Mouse (Mus musculus): ENCODE data around the gene Hif1an. TPM values are rescaled to one million over a fixed set of nuclear protein-coding genes. Genes with fewer than 3 reads are reported as not detected.

The Hif1an gene
- polyA plus RNA-seq, 1 experiment, result 20.7 TPM

DNA sequence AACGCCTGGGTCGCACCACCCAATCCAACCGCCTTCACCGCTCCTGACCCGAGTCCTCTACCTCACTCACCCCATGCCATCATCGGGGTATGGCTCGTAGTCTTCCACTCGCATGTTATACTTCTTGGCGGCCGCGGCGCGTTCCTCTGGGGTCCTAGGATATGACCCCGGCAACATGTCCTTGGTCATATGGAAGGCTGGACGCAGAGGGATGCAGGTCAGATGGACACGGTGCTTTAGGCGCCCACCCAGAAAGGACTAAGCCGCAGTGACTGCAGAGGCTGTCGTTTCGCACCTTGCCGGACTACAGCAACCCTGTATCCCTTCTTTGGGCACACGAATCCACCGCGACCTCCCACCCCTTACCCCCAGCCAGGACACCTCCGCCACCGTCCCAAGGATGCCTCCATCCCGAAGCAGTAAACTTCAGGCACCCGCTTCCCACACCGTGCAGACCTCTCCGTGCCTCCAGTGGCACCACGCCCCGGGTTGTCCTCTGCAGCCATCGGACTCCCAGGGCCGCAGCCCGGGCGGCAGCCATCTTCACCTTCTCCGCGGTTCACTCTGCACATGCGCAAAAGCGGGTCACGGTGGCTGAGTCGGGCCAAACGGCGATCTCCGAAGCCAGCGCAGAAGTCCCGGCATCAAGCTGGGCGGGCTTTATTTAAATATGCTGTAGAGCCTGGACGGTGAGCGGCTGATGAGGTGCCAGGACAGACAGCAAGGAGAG is 7.6 kb upstream of the Hif1an start, which contains the start of gene Ndufb8:
Ndufb8 (minus strand) TSS at position 580 of the 730 bp plus-strand sequence.
- H3K4me3 ChIP-seq (ENCODE audit: insufficient read depth, low read length), result peak within 1 kb of the TSS; percentile 85
- TF ChIP-seq CTCF (IDR thresholded peaks at IDR 0.05; ENCODE audit: borderline replicate concordance, insufficient read depth, low read length) (no peak), POLR2A (IDR thresholded peaks at IDR 0.05; ENCODE audit: low read depth, low read length) (peak; percentile 95)
- no peak within 1 kb of the TSS for H3K27ac ChIP-seq (ENCODE audit: insufficient read depth, low read length)
- peaks cover 2% of the 10 kb centered on the region; the same call in 1 of the 2 replicates for H3K4me1 ChIP-seq (ENCODE audit: control insufficient read depth, insufficient read depth, low read length)

DNA sequence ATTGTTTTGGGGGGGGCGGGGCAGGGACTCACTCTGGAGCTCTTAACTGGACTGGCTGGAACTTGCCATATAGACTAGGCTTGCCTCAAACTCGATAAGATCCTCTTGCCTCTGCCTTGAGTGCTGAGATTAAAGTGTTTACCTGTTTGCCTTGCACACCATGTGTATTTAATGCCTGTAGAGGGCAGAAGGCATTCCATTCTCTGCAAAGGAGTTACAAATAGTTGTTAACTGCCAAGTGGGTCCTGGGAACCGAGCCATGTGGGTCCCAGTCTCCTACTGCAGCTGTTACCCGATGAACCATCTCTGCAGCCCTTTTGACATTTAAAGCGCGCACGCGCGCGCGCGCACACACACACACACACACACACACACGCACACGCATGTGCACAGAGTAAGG is 1.4 kb downstream of the Hif1an start:
- Histone ChIP-seq H3K27ac (ENCODE audit: insufficient read depth, low read length) (no peak overlapping the region), H3K4me1 (ENCODE audit: control insufficient read depth, insufficient read depth, low read length) (peaks cover 3% of the 10 kb centered on the region; the same call in 1 of the 2 replicates), H3K4me3 (ENCODE audit: insufficient read depth, low read length) (no peak overlapping the region)
- TF ChIP-seq CTCF (IDR thresholded peaks at IDR 0.05; ENCODE audit: borderline replicate concordance, insufficient read depth, low read length) (no peak), POLR2A (IDR thresholded peaks at IDR 0.05; ENCODE audit: low read depth, low read length) (no peak)

DNA sequence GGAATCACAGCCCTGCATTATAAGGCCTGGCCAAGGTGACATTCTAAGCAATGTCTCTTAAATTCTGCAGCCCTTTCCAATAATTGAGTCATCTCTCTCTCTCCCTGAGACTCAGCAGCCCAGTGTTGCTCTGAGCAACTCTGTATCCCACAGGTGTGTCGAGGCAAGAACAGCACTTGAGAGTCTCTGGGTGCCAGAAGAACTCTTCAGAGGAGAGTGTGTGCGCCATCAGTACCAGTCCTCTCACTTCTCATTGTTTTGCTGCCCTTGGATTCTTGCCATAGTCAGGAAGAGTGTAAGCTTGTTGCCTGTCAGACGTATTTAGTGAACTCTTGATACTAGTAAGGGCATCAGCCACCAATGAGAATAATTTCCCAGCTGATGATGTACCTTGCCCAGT is 5.1 kb downstream of the Hif1an start:
- TF ChIP-seq POLR2A (IDR thresholded peaks at IDR 0.05; ENCODE audit: low read depth, low read length) (no peak), CTCF (IDR thresholded peaks at IDR 0.05; ENCODE audit: borderline replicate concordance, insufficient read depth, low read length) (no peak)
- Histone ChIP-seq H3K4me1 (ENCODE audit: control insufficient read depth, insufficient read depth, low read length) (peaks cover 3% of the 10 kb centered on the region; the same call in 1 of the 2 replicates), H3K4me3 (ENCODE audit: insufficient read depth, low read length) (no peak overlapping the region), H3K27ac (ENCODE audit: insufficient read depth, low read length) (no peak overlapping the region)

- no peaks in the 10 kb centered on the region for H3K4me1 ChIP-seq (ENCODE audit: control insufficient read depth, insufficient read depth, low read length)
- H3K27ac ChIP-seq (ENCODE audit: insufficient read depth, low read length), result no peak overlapping the region
- H3K4me3 ChIP-seq (ENCODE audit: insufficient read depth, low read length), result no peak overlapping the region
- no peak for TF ChIP-seq POLR2A (IDR thresholded peaks at IDR 0.05; ENCODE audit: low read depth, low read length)
- TF ChIP-seq CTCF (IDR thresholded peaks at IDR 0.05; ENCODE audit: borderline replicate concordance, insufficient read depth, low read length), result no peak
Observed at GRCm38 (mm10) chr19:44576275-44576674, 13.6 kb downstream of the Hif1an start.

DNA sequence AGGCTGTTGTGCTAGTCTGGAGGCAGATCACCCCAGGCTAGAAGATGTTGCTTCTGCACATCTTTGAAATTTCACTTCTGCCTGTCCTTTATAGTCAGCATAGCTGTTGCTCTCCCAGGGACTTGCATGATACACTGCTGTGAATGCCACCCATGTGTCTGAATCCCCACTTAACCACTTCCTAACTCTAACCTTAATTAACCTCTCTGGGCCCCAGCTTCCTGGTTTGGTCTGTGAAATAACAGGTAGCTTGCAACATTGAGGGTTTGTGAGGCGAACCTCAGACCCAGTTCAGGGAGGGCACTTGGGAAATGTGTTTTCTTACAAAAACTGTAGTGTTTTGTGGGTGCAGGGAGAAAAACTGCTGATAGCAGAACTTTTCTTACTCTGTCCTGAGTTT is 15.4 kb downstream of the Hif1an start:
- no peaks in the 10 kb centered on the region for H3K4me1 ChIP-seq (ENCODE audit: control insufficient read depth, insufficient read depth, low read length)
- TF ChIP-seq POLR2A (IDR thresholded peaks at IDR 0.05; ENCODE audit: low read depth, low read length) (no peak), CTCF (IDR thresholded peaks at IDR 0.05; ENCODE audit: borderline replicate concordance, insufficient read depth, low read length) (no peak)
- H3K27ac ChIP-seq (ENCODE audit: insufficient read depth, low read length), result no peak overlapping the region
- H3K4me3 ChIP-seq (ENCODE audit: insufficient read depth, low read length), result no peak overlapping the region

DNA sequence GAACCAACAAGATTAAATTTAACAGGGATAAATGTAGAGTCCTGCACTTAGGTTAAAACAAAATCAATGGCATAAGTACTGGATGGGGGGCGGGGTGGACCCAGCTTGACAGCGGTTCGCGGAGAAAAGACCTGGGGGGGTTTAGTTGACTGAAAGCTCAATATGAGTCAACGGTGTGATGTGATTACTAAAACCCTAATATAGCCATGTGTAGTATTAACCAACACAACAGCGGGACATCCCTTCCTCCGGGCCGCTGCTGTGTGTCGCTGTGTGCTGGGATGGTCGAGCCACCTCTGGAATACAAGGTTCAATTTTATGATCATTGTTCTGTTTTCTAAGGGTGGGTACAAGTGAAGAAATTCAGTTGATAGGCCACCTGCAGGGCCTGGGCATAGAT is 19.5 kb downstream of the Hif1an start:
- Histone ChIP-seq H3K4me1 (ENCODE audit: control insufficient read depth, insufficient read depth, low read length) (no peaks in the 10 kb centered on the region), H3K4me3 (ENCODE audit: insufficient read depth, low read length) (no peak overlapping the region), H3K27ac (ENCODE audit: insufficient read depth, low read length) (no peak overlapping the region)
- TF ChIP-seq POLR2A (IDR thresholded peaks at IDR 0.05; ENCODE audit: low read depth, low read length), result no peak
- no peak for TF ChIP-seq CTCF (IDR thresholded peaks at IDR 0.05; ENCODE audit: borderline replicate concordance, insufficient read depth, low read length)

DNA sequence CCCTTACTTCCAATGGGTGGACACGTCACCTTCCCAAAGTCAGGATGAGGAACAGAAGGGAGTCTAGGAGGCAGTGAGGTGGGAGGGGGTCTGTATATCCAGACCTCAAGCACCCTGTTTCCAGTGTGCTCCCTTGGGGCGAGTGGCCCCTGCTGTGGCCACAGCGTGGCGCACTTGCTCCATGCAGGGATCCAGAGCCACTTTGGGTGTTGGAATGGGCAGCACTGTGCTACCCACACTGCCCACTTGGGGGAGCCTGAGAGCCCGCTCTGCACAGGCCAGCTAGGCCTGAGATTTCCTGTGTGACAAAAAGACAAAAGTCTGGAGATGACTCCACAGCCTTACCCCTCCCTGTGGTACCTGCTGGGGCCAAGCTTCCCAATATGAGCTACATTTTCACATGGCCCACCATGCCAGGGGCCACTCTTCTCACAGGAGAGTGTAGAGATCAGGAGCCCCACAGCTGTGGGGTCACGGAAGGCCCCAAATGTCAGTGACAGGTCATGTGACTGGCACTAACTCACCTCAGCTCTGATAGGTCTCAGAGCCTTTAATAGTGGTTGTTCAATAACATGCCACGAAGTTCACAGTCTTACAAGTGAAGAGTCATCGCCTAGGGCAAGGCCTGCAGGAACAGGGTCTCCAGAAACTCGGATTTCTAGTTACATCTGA is 20.1 kb downstream of the Hif1an start:
- no peak overlapping the region for H3K4me3 ChIP-seq (ENCODE audit: insufficient read depth, low read length)
- TF ChIP-seq CTCF (IDR thresholded peaks at IDR 0.05; ENCODE audit: borderline replicate concordance, insufficient read depth, low read length) (peak; percentile 100), POLR2A (IDR thresholded peaks at IDR 0.05; ENCODE audit: low read depth, low read length) (no peak)
- no peaks in the 10 kb centered on the region for H3K4me1 ChIP-seq (ENCODE audit: control insufficient read depth, insufficient read depth, low read length)
- no peak overlapping the region for H3K27ac ChIP-seq (ENCODE audit: insufficient read depth, low read length)

GRCm38 (mm10) chr19:44588036-44588435 is 25.4 kb downstream of the Hif1an start:
- Histone ChIP-seq H3K4me1 (ENCODE audit: control insufficient read depth, insufficient read depth, low read length) (no peaks in the 10 kb centered on the region), H3K4me3 (ENCODE audit: insufficient read depth, low read length) (no peak overlapping the region), H3K27ac (ENCODE audit: insufficient read depth, low read length) (no peak overlapping the region)
- TF ChIP-seq POLR2A (IDR thresholded peaks at IDR 0.05; ENCODE audit: low read depth, low read length) (no peak), CTCF (IDR thresholded peaks at IDR 0.05; ENCODE audit: borderline replicate concordance, insufficient read depth, low read length) (no peak)

- Histone ChIP-seq H3K4me3 (ENCODE audit: insufficient read depth, low read length) (no peak overlapping the region), H3K27ac (ENCODE audit: insufficient read depth, low read length) (no peak overlapping the region)
- TF ChIP-seq POLR2A (IDR thresholded peaks at IDR 0.05; ENCODE audit: low read depth, low read length), result no peak
- no peak for TF ChIP-seq CTCF (IDR thresholded peaks at IDR 0.05; ENCODE audit: borderline replicate concordance, insufficient read depth, low read length)
Observed at GRCm38 (mm10) chr19:44589591-44590223, 27.1 kb downstream of the Hif1an start.

GRCm38 (mm10) chr19:44590992-44591391 is 28.3 kb downstream of the Hif1an start:
- TF ChIP-seq POLR2A (IDR thresholded peaks at IDR 0.05; ENCODE audit: low read depth, low read length) (no peak), CTCF (IDR thresholded peaks at IDR 0.05; ENCODE audit: borderline replicate concordance, insufficient read depth, low read length) (no peak)
- H3K4me3 ChIP-seq (ENCODE audit: insufficient read depth, low read length), result no peak overlapping the region
- H3K4me1 ChIP-seq (ENCODE audit: control insufficient read depth, insufficient read depth, low read length), result no peaks in the 10 kb centered on the region
- no peak overlapping the region for H3K27ac ChIP-seq (ENCODE audit: insufficient read depth, low read length)

More at GRCm38 (mm10) chr19:44589591-44590223, 27.1 kb downstream of the Hif1an start:
- no peaks in the 10 kb centered on the region for H3K4me1 ChIP-seq (ENCODE audit: control insufficient read depth, insufficient read depth, low read length)
